Mouse (Mus musculus) intestine, embryonic 16.5 days (tissue): Measurements from ENCODE around the gene Mmp17. TPM values are rescaled to one million over a fixed set of nuclear protein-coding genes. Genes with fewer than 3 reads are reported as not detected.

Experiments
- ATAC-seq: fragments of 200-750 bp; cut with Nextera tagmentation; 2 replicates; pipeline ENCODE4 v1.8.0; 2017; ENCODE audit warnings: moderate TSS enrichment, moderate library complexity
- H3K27ac ChIP-seq: fragments of 300-500 bp; sonication (generic); 2 replicates; pipeline ENCODE4 v1.5.1; 2014; ENCODE audit warnings: mild to moderate bottlenecking, low read length
- H3K27me3 ChIP-seq: fragments of 300-500 bp; sonication (generic); replicated peaks from 2 replicates; pipeline ENCODE4 v1.6.1; 2014; ENCODE audit warnings: low read length, control low read depth, mixed read lengths; ENCODE audit not compliant: control insufficient read depth, insufficient read depth
- H3K36me3 ChIP-seq: fragments of 300-500 bp; sonication (generic); 2 replicates; pipeline ENCODE4 v1.6.1; 2014; ENCODE audit warnings: low read length, control low read depth; ENCODE audit not compliant: control insufficient read depth, insufficient read depth
- H3K4me1 ChIP-seq: fragments of 300-500 bp; sonication (generic); 2 replicates; pipeline ENCODE4 v1.6.1; 2014; ENCODE audit warnings: low read length, control low read depth, mixed read lengths; ENCODE audit not compliant: control insufficient read depth, insufficient read depth
- H3K4me2 ChIP-seq: fragments of 300-500 bp; sonication (generic); 2 replicates; pipeline ENCODE4 v1.6.1; 2014; ENCODE audit warnings: low read depth, low read length, control low read depth
- H3K4me3 ChIP-seq: fragments of 300-500 bp; sonication (generic); 2 replicates; pipeline ENCODE4 v1.5.1; 2014; ENCODE audit warnings: mild to moderate bottlenecking, low read length
- H3K9ac ChIP-seq: fragments of 300-500 bp; sonication (generic); 2 replicates; pipeline ENCODE4 v1.6.1; 2014; ENCODE audit warnings: low read depth, low read length
- H3K9me3 ChIP-seq: fragments of 300-500 bp; sonication (generic); 2 replicates; pipeline ENCODE4 v1.6.1; 2016; ENCODE audit warnings: low read length, control low read depth; ENCODE audit not compliant: control insufficient read depth
- WGBS: fragments of 180-500 bp; shearing (Covaris S2); extraction: QIAGEN DNeasy Blood & Tissue Kit; methylation state at CpG from one replicate; pipeline ENCODE4 v1.1.7; 2014; 5-methylcytosine and 5-hydroxymethylcytosine counted together
- polyA plus RNA-seq: library from polyadenylated mRNA; unstranded; fragments of >200 nt; fragmentation: Nextera tagmentation; extraction: Ambion mirVana; gene quantifications from 2 replicates; pipeline ENCODE4 v1.2.1, GENCODE M21; 2015

Gene Mmp17
- polyA plus RNA-seq, 1 experiment from 2014 or later = 3.6 TPM

- H3K4me1 ChIP-seq = peaks cover 12% of the 10 kb centered on the region
- peaks cover 35% of the 10 kb centered on the region for H3K27me3 ChIP-seq
- H3K36me3 ChIP-seq = no peaks in the 10 kb centered on the region
- no peaks in the 10 kb centered on the region for H3K9me3 ChIP-seq
- peak overlapping the region; percentile 77 for H3K4me3 ChIP-seq
- peak overlapping the region; percentile 100 for H3K4me2 ChIP-seq
- ATAC-seq = no peak; the same call in 1 of the 2 replicates
- no peak overlapping the region for H3K27ac ChIP-seq
- peak overlapping the region; percentile 76 for H3K9ac ChIP-seq
- 6% methylated on average over 12 of the region's 12 CpGs for WGBS
Measured at GRCm38 (mm10) chr5:129583331-129583730, 638 bp upstream of the Mmp17 start.

DNA sequence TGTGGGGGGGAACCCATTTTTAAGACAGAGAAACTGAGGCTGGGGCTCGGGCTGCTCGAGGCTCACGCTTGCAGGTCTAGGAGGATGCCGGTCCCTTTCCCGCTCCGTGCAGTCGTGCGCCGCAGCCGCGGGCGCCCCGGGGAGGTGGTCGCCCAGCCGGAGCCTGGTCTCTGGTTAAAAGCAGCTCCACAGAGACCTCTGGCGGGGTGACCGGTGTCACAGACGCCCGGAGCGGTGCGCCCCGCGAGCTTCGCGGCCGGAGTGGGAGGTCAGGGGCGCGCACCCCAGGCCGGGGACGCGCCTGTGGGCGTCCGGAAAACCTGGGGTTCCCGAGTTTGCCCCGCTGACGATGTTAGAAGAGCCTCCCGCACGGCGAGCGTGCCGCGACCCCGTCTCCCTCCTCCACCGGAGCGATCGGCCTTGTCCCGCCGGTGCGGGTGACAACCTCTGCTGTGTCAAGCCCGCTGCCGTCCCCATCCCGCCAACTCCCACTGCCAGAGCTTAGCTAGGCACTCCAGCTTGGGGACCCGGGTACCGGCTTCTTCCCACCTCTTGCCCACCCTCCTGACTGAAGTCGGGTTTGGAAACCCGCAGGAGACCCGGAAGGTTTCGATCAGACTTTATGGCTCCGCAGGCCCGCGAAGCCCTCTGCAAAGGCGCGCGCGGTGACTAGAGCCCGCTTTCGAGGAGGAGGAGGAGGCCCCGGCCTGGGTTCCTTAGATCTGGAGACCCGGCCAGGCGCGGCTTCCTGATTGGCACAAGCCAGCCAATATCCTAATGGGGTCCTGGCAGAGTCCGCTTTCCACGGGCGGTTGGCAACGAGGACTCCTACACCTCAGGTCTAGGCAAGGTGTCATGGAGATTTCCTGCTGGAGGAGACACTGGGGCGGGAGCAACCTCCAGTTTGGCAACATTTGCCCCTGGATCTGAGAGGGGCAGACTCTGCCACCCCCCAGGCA is 893 bp downstream of the Mmp17 start:
- H3K27me3 ChIP-seq = peaks cover 35% of the 10 kb centered on the region

DNA sequence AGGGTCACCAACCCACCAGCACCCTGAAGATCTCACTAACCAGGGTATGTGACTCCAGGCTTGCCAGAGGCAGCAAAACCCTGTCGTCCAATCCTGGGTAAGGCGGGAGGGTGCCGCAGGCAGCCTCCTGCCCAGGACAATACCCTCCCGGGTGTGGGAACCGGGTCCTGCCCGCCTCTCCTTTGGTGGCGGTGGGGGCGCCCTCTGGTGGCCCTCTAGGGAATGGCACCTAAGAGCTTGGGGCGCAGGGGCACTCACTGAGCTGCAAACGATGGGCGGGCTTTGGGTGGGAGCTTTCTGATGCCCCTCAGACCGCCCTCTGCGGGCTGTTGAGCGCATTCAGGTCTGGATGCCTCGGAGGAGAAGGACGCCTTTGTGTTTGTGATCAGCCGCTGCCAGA is 2.0 kb downstream of the Mmp17 start:
- Histone ChIP-seq H3K4me3 (peak overlapping the region; percentile 77), H3K4me2 (peak overlapping the region; percentile 100), H3K4me1 (peaks cover 12% of the 10 kb centered on the region), H3K9me3 (no peaks in the 10 kb centered on the region), H3K9ac (peak overlapping the region; percentile 76), H3K36me3 (no peaks in the 10 kb centered on the region), H3K27ac (no peak overlapping the region), H3K27me3 (peaks cover 33% of the 10 kb centered on the region)
- peak; percentile 30 for ATAC-seq
- 0% methylated on average over 14 of the region's 17 CpGs for WGBS

More for the DNA sequence above, 893 bp downstream of the Mmp17 start:
- under 1% methylated on average over 76 of the region's 76 CpGs for WGBS
- peak; percentile 12 for ATAC-seq
- H3K4me3 ChIP-seq = peak overlapping the region; percentile 77
- H3K4me2 ChIP-seq = peak overlapping the region; percentile 100
- H3K9ac ChIP-seq = peak overlapping the region; percentile 76
- H3K36me3 ChIP-seq = no peaks in the 10 kb centered on the region
- peaks cover 12% of the 10 kb centered on the region for H3K4me1 ChIP-seq
- H3K27ac ChIP-seq = no peak overlapping the region
- no peaks in the 10 kb centered on the region for H3K9me3 ChIP-seq

GRCm38 (mm10) chr5:129586471-129586870 is 2.5 kb downstream of the Mmp17 start:
- no peak for ATAC-seq
- peaks cover 12% of the 10 kb centered on the region for H3K4me1 ChIP-seq
- peak overlapping the region; percentile 36 for H3K9ac ChIP-seq
- no peaks in the 10 kb centered on the region for H3K9me3 ChIP-seq
- 53% methylated on average over 13 of the region's 13 CpGs for WGBS
- no peak overlapping the region for H3K27ac ChIP-seq
- peaks cover 32% of the 10 kb centered on the region for H3K27me3 ChIP-seq
- H3K4me3 ChIP-seq = peak overlapping the region; percentile 77; the same call in 1 of the 2 replicates
- H3K4me2 ChIP-seq = peak overlapping the region; percentile 100
- no peaks in the 10 kb centered on the region for H3K36me3 ChIP-seq

DNA sequence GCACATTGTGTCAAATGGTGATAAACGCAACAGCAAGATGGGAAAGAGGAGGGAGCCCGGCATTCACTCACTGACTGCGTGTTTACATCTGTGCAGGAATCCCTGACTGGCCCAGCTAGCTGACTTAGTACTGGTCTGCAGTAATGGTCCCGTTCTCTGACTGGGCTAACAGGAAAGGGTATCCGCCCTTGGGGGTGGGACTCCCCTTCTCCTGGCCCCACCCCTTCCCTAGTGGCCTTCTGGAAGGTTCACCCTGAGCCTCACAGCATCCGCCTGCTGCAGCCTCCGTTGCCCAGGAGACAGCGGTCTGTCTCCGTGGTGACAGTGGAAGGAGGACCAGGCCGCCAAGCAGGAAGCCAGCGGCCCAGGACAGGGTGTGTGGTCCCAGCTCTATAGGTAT is 6.9 kb downstream of the Mmp17 start:
- peaks cover 4% of the 10 kb centered on the region for H3K4me1 ChIP-seq
- no peak overlapping the region for H3K4me3 ChIP-seq
- H3K4me2 ChIP-seq = no peak overlapping the region
- 13% methylated on average over 11 of the region's 11 CpGs for WGBS
- H3K9me3 ChIP-seq = no peaks in the 10 kb centered on the region
- no peaks in the 10 kb centered on the region for H3K36me3 ChIP-seq
- peaks cover 7% of the 10 kb centered on the region for H3K27me3 ChIP-seq
- H3K27ac ChIP-seq = no peak overlapping the region
- no peak overlapping the region for H3K9ac ChIP-seq
- ATAC-seq = no peak

DNA sequence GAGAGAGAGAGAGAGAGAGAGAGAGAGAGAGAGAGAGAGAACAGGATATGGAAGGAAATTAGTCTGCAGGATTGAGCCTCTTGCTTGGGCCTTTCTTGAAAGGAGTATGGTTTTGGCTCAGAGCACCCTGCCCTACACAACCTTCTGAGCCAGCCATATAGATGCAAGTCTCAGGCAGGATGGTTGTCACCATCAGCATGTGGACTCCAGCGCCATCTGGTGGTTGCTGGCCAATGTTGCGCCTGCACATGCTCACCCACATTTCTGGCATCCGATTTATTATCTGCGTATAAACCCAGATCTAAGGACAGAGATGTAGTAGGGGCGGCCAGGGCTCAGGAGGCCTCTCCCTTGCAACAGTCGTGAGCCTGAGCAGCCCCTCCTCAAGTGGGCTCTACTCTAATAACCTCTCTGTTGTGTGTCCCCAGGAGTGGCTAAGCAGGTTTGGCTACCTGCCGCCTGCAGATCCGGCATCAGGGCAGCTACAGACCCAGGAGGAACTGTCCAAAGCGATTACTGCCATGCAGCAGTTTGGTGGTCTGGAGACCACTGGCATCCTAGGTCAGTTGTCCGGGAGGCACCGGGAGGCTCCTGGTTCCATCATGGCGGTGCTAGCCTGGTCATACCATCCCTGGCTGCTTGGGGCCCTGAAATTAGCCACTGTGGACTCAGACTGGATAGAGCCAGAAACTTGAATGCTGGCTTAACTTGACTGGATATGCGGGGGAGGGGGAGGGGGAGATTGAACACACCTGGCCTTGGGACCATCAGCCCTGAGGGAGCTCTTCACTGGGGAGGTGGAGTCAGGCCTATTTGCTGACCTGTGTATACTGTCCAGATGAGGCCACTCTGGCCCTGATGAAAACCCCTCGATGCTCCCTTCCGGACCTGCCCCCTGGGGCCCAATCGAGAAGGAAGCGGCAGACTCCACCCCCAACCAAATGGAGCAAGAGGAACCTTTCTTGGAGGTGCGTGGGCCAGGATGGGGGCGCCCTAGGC is 10.4 kb downstream of the Mmp17 start:
- H3K27me3 ChIP-seq = no peaks in the 10 kb centered on the region
- 0 out of 2 replicates have a peak overlapping the region, but pooled peaks have one; percentile 1 for H3K4me2 ChIP-seq
- H3K4me3 ChIP-seq = no peak overlapping the region
- H3K9ac ChIP-seq = no peak overlapping the region
- H3K36me3 ChIP-seq = no peaks in the 10 kb centered on the region
- peak; percentile 52 for ATAC-seq
- 0 out of 2 replicates have a peak, but pooled peaks cover 2% of the 10 kb centered on the region for H3K9me3 ChIP-seq
- H3K4me1 ChIP-seq = peaks cover 4% of the 10 kb centered on the region; the same call in 1 of the 2 replicates
- H3K27ac ChIP-seq = no peak overlapping the region
- 27% methylated on average over 19 of the region's 19 CpGs for WGBS

- H3K36me3 ChIP-seq = no peaks in the 10 kb centered on the region
Measured at GRCm38 (mm10) chr5:129602071-129602487, 18.1 kb downstream of the Mmp17 start.

GRCm38 (mm10) chr5:129607476-129607875 is 23.5 kb downstream of the Mmp17 start:
- H3K4me1 ChIP-seq = no peaks in the 10 kb centered on the region
- H3K36me3 ChIP-seq = no peaks in the 10 kb centered on the region
- no peak overlapping the region for H3K27ac ChIP-seq
- no peaks in the 10 kb centered on the region for H3K27me3 ChIP-seq
- no peak overlapping the region for H3K4me3 ChIP-seq
- no peaks in the 10 kb centered on the region for H3K9me3 ChIP-seq
- no peak for ATAC-seq
- no peak overlapping the region for H3K9ac ChIP-seq
- WGBS = 76% methylated on average over 8 of the region's 8 CpGs
- H3K4me2 ChIP-seq = no peak overlapping the region

More at GRCm38 (mm10) chr5:129602071-129602487, 18.1 kb downstream of the Mmp17 start:
- no peak overlapping the region for H3K27ac ChIP-seq
- 41% methylated on average over 16 of the region's 16 CpGs for WGBS
- no peaks in the 10 kb centered on the region for H3K27me3 ChIP-seq
- H3K4me2 ChIP-seq = peak overlapping the region; percentile 17; the same call in 1 of the 2 replicates
- 0 out of 2 replicates have a peak overlapping the region, but pooled peaks have one; percentile 4 for H3K9ac ChIP-seq
- H3K9me3 ChIP-seq = 0 out of 2 replicates have a peak, but pooled peaks cover 2% of the 10 kb centered on the region
- H3K4me1 ChIP-seq = no peaks in the 10 kb centered on the region
- ATAC-seq = peak; percentile 42
- H3K4me3 ChIP-seq = no peak overlapping the region
